Mouse (Mus musculus) cerebellum, adult 2 months (tissue): ENCODE results near the gene Zfp113. TPM values are rescaled to one million over a fixed set of nuclear protein-coding genes. Genes with fewer than 3 reads are reported as not detected.

ENCODE experiments used
- DNase-seq, 2 experiments: peaks; one replicate each; pipeline ENCODE4 v3.0.0; 2021
- H3K27ac ChIP-seq: fragments of 200-500 bp; 2 replicates; pipeline ENCODE4 v1.5.1; 2012; ENCODE audit warnings: low read length, control low read depth, inconsistent platforms; ENCODE audit not compliant: insufficient read depth
- H3K27me3 ChIP-seq: fragments of 200-500 bp; 2 replicates; pipeline ENCODE4 v1.6.1; 2012; ENCODE audit warnings: inconsistent platforms, mild to moderate bottlenecking, low read length, moderate library complexity; ENCODE audit not compliant: control insufficient read depth, insufficient read depth
- H3K4me1 ChIP-seq: fragments of 200-500 bp; 2 replicates; pipeline ENCODE4 v1.6.1; 2011; ENCODE audit warnings: low read length; ENCODE audit not compliant: control insufficient read depth, insufficient read depth
- H3K4me3 ChIP-seq: fragments of 200-500 bp; replicated peaks from 2 replicates; pipeline ENCODE3; 2011; ENCODE audit warnings: mild to moderate bottlenecking, low read depth, low read length, control low read depth; ENCODE audit not compliant: insufficient read depth
- CTCF ChIP-seq: fragments of 200-500 bp; IDR thresholded peaks from 2 replicates; pipeline ENCODE4 v1.5.1; 2011; ENCODE audit warnings: low read depth, mild to moderate bottlenecking, control low read depth, low read length, moderate library complexity, borderline replicate concordance; ENCODE audit not compliant: insufficient read depth
- POLR2A ChIP-seq: fragments of 200-500 bp; IDR thresholded peaks from 2 replicates; pipeline ENCODE4 v1.6.1; 2011; ENCODE audit warnings: low read length, control low read depth, borderline replicate concordance; ENCODE audit not compliant: insufficient read depth
- WGBS: fragments of 180-500 bp; shearing (Covaris S2); methylation state at CpG from one replicate; pipeline ENCODE4 v1.1.7; 2018; 5-methylcytosine and 5-hydroxymethylcytosine counted together
- polyA plus RNA-seq: library from polyadenylated mRNA; depleted of rRNA; stranded (reverse); fragments of >200 nt; gene quantifications from 2 replicates; pipeline ENCODE4 v1.2.3, GENCODE M21; 2012; rRNA removed

Gene Zfp113
- polyA plus RNA-seq, 1 experiment, result 3.8 TPM

DNA sequence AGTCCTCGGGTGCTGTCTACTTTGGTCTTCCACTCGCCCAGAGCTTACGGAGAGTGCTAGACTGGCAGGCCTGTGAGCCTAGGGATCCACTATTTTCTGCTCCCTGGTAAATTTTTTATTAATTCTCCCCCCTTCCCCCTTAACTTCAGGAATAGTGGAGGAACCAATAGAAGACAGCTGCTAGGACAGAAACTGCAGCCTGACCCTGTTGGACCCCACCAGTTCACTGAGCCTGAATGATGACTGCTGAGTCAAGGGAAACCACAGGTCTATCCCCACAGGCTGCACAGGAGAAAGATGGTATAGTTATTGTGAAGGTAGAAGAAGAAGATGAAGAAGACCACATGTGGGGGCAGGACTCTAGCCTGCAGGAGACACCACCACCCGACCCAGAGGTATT is 62.8 kb downstream of the Zfp113 start:
- no peak overlapping the region for H3K4me3 ChIP-seq
- H3K27me3 ChIP-seq, result no peaks in the 10 kb centered on the region
- no peak for DNase-seq
- H3K4me1 ChIP-seq, result peaks cover 3% of the 10 kb centered on the region
- 90% methylated on average over 4 of the region's 4 CpGs for WGBS
- TF ChIP-seq POLR2A, result no peak
- TF ChIP-seq CTCF, result no peak
- H3K27ac ChIP-seq, result no peak overlapping the region

DNA sequence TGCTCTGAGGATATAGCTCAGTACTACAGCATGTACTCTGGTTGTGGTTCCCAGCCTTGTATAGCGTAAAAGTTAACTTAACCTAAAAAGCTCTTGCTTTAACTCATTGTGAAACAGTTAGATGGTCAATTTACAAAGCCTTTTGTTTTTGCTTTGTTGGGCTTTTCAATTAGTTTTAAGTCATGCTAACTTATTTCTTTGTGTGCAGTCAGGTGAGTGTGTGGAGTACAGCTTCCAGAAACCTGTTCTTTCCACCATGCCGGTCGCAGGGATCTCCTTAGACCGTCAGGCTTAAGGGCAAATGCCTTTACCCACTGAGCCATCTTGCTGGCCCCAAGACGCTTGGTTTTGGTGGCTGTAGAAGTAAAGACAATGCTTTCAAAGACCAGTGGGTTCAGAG is 64.8 kb downstream of the Zfp113 start:
- no peak for TF ChIP-seq CTCF
- no peak for TF ChIP-seq POLR2A
- WGBS, result 89% methylated on average over 5 of the region's 5 CpGs
- Histone ChIP-seq H3K4me1 (peaks cover 3% of the 10 kb centered on the region), H3K4me3 (no peak overlapping the region), H3K27ac (no peak overlapping the region), H3K27me3 (no peaks in the 10 kb centered on the region)
- DNase-seq, result no peak

DNA sequence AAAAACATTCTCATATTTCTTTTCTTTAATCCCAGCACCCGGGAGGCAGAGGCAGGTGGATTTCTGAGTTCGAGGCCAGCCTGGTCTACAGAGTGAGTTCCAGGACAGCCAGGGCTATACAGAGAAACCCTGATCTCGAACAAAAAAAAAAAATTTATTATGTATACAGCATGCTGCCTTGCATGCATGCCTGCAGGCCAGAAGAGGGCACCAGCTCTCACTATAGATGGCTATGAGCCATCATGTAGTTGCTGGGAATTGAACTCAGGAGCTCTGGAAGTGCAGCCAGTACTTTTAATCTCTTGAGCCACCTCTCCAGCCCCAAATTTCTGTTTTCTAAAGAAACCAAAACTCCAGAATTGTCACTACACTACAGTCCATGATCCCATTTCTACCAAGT is 65.3 kb downstream of the Zfp113 start:
- 70% methylated on average over 3 of the region's 3 CpGs for WGBS
- H3K27ac ChIP-seq, result no peak overlapping the region
- DNase-seq, result no peak
- H3K4me1 ChIP-seq, result peaks cover 3% of the 10 kb centered on the region
- no peaks in the 10 kb centered on the region for H3K27me3 ChIP-seq
- TF ChIP-seq CTCF (peak; percentile 27; the same call in 1 of the 2 replicates), POLR2A (no peak)
- no peak overlapping the region for H3K4me3 ChIP-seq

Other genes starting within 250 kb of the Zfp113 start
- 2.9 TPM in 2 replicates for gene Cyp3a13, start 234.1 kb downstream of the Zfp113 start, polyA plus RNA-seq
- gene Gjc3, start 192.6 kb downstream of the Zfp113 start, polyA plus RNA-seq, result 75.6 and 85.7 TPM in 2 replicates
- gene Azgp1, start 174.2 kb downstream of the Zfp113 start, polyA plus RNA-seq, result 0.08 and 0.21 TPM in 2 replicates
- gene Smok3a, start 134.5 kb downstream of the Zfp113 start, polyA plus RNA-seq, result not detected in 2 replicates
- not detected in 2 replicates for gene Smok3b, start 134.3 kb downstream of the Zfp113 start, polyA plus RNA-seq
- gene Smok3c, start 102.5 kb downstream of the Zfp113 start, polyA plus RNA-seq, result not detected in 2 replicates
- gene Zkscan1, start 70.7 kb downstream of the Zfp113 start, polyA plus RNA-seq, result 16.8 and 17.4 TPM in 2 replicates
- 19.0 and 19.2 TPM in 2 replicates for gene Zscan21, start 38.8 kb downstream of the Zfp113 start, polyA plus RNA-seq
- gene Cops6, start 5.3 kb upstream of the Zfp113 start, polyA plus RNA-seq, result 147 and 158 TPM in 2 replicates
- 25.8 and 28.3 TPM in 2 replicates for gene Ap4m1, start 16.3 kb upstream of the Zfp113 start, polyA plus RNA-seq
- gene Mcm7, start 16.7 kb upstream of the Zfp113 start, polyA plus RNA-seq, result 23.0 and 24.5 TPM in 2 replicates
- 52.7 and 54.8 TPM in 2 replicates for gene Taf6, start 31.7 kb upstream of the Zfp113 start, polyA plus RNA-seq
- gene Cnpy4, start 31.7 kb upstream of the Zfp113 start, polyA plus RNA-seq, result 17.3 and 18.3 TPM in 2 replicates
- gene Mblac1, start 38.6 kb upstream of the Zfp113 start, polyA plus RNA-seq, result 7.4 and 7.5 TPM in 2 replicates
- not detected in 2 replicates for gene Nxpe5, start 70.2 kb upstream of the Zfp113 start, polyA plus RNA-seq
- gene Lamtor4, start 99.7 kb upstream of the Zfp113 start, polyA plus RNA-seq, result 168 and 176 TPM in 2 replicates
- gene BC037034, start 108.3 kb upstream of the Zfp113 start, polyA plus RNA-seq, result 90.1 and 92.0 TPM in 2 replicates
- 1.5 and 2.0 TPM in 2 replicates for gene Gal3st4, start 117.1 kb upstream of the Zfp113 start, polyA plus RNA-seq
- gene Gm43720, start 124.2 kb upstream of the Zfp113 start, polyA plus RNA-seq, result 0.03 and 0.05 TPM in 2 replicates
- gene Gpc2, start 124.3 kb upstream of the Zfp113 start, polyA plus RNA-seq, result 4.6 and 4.7 TPM in 2 replicates
- 1.9 and 2.5 TPM in 2 replicates for gene Stag3, start 124.5 kb upstream of the Zfp113 start, polyA plus RNA-seq
- gene Pvrig, start 186.2 kb upstream of the Zfp113 start, polyA plus RNA-seq, result 0.10 TPM in 1 of 2 replicates, not detected in the other